Mouse (Mus musculus): ENCODE data around the gene Adtrp.

DNA sequence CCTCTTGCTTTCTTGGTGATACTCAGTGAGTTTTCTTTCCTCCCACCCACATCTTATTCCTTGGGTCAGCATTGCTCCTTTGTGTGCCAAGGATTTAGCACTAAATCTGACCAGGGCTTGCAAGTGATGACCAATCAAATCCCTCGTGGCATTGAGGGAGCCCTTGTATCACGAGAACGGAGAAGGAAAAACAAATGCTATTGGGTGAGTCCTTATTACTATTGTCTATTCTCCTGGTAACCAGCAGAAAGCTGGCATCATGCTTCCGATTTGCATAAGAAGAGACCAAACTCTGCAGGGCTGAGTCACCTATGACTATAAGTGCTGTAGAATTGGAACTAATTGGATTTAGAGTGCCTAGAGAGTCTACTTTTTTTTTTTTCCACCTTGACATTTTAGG is 99.8 kb downstream of the Adtrp start:
- TF ChIP-seq CTCF (IDR thresholded peaks at IDR 0.05; ENCODE audit: extremely low read depth, insufficient read length, insufficient replicate concordance, low read depth, low read length) (no peak), POLR2A (IDR thresholded peaks at IDR 0.05; ENCODE audit: low read depth, low read length) (no peak)

Measured in small intestine, adult 2 months (tissue).